Comparison of ENCODE assay signal across 8 mouse cellular contexts in genomic region chr9:65434140-65434539, GRCm38 (mm10). TPM values are rescaled to one million over a fixed set of nuclear protein-coding genes. Genes with fewer than 3 reads are reported as not detected.
DNase-seq lines count a peak whose midpoint lies in the region; ATAC-seq lines count a peak whose summit lies in the region.

No protein-coding gene starts in this region.

- intact Hi-C loops in heart, postnatal 14 days (cut with DNase I), result loop anchor here (5.0 kb wide), 1 partner anchor 122 kb away; no protein-coding TSS in a partner anchor
- intact Hi-C loops in heart, postnatal 25 days (cut with DNase I), result loop anchor here (10.0 kb wide), 1 partner anchor 151 kb away; the partner anchor contains the start of genes Pif1 and Plekho2

- ATAC-seq in granulocyte monocyte progenitor cell, adult 5-6 weeks (replicated peaks; ENCODE audit: poor library complexity, severe bottlenecking), result peak; percentile 49
- peak; percentile 39 for ATAC-seq in megakaryocyte, adult 5-6 weeks (ENCODE audit: poor library complexity, severe bottlenecking)

- DNase-seq in heart, postnatal 14 days, result peak; percentile 25 to 53
- no peak for DNase-seq in heart, postnatal 25 days (ENCODE audit: low spot score)
- peak; percentile 17 to 20 for DNase-seq in urinary bladder, postnatal 36 days (ENCODE audit: low spot score in 2 of 2)
- no peak for DNase-seq in urinary bladder, postnatal 10 days (ENCODE audit: low spot score)
- DNase-seq in c-Kit-positive CD71-positive TER-119-negative erythroid progenitor cells, embryonic 14.5 days (ENCODE audit: low read depth), result peak; percentile 56
- peak; percentile 33 to 73 for DNase-seq in thymus, postnatal 10 days (ENCODE audit: low spot score in 2 of 2)

RNA-seq across cellular contexts. Expression of gene Mtfmt, which starts 1.4 kb away (rescaled TPM):
- total RNA-seq in heart, postnatal 14 days (2021), result 1 to 10 TPM; 6.9 to 7.1 TPM
- total RNA-seq in heart, postnatal 25 days (2021), result 1 to 10 TPM; 5.7 to 6.4 TPM
- 17.9 and 35.8 TPM in 2 replicates for total RNA-seq in granulocyte monocyte progenitor cell, adult 5-6 weeks (2014; fragmentation: Nextera tagmentation)
- total RNA-seq in granulocyte monocyte progenitor cell, adult 5-6 weeks (2017), result 23.5 and 24.2 TPM in 2 replicates
- 12.2 and 20.5 TPM in 2 replicates for total RNA-seq in megakaryocyte, adult 5-6 weeks (2015)
- total RNA-seq in megakaryocyte, adult 5-6 weeks (2017), result 6.7 and 9.5 TPM in 2 replicates

RNA-seq across cellular contexts. Expression of gene Slc51b, which starts 11.4 kb away (rescaled TPM):
- not detected for total RNA-seq in heart, postnatal 14 days (2021)
- total RNA-seq in heart, postnatal 25 days (2021), result not detected
- not detected in 2 replicates for total RNA-seq in granulocyte monocyte progenitor cell, adult 5-6 weeks (2014; fragmentation: Nextera tagmentation)
- not detected in 2 replicates for total RNA-seq in granulocyte monocyte progenitor cell, adult 5-6 weeks (2017)
- not detected in 2 replicates for total RNA-seq in megakaryocyte, adult 5-6 weeks (2015)
- total RNA-seq in megakaryocyte, adult 5-6 weeks (2017), result not detected in 2 replicates

RNA-seq across cellular contexts. Expression of gene Spg21, which starts 26.6 kb away (rescaled TPM):
- total RNA-seq in heart, postnatal 14 days (2021), result 10 to 100 TPM; 14.7 to 16.0 TPM
- 10 to 100 TPM; 10.6 to 13.1 TPM for total RNA-seq in heart, postnatal 25 days (2021)
- total RNA-seq in granulocyte monocyte progenitor cell, adult 5-6 weeks (2014; fragmentation: Nextera tagmentation), result 81.6 and 82.9 TPM in 2 replicates
- total RNA-seq in granulocyte monocyte progenitor cell, adult 5-6 weeks (2017), result 70.2 and 82.2 TPM in 2 replicates
- total RNA-seq in megakaryocyte, adult 5-6 weeks (2015), result 80.8 and 81.1 TPM in 2 replicates
- 90.2 and 107 TPM in 2 replicates for total RNA-seq in megakaryocyte, adult 5-6 weeks (2017)

RNA-seq across cellular contexts. Expression of gene Rasl12, which starts 35.8 kb away (rescaled TPM):
- total RNA-seq in heart, postnatal 14 days (2021), result 10 to 100 TPM in 1 of 2 experiments, 1 to 10 TPM in 1; 9.7 to 11.6 TPM
- total RNA-seq in heart, postnatal 25 days (2021), result 1 to 10 TPM; 6.4 to 8.8 TPM
- 0.21 TPM in 1 of 2 replicates, not detected in the other for total RNA-seq in granulocyte monocyte progenitor cell, adult 5-6 weeks (2014; fragmentation: Nextera tagmentation)
- total RNA-seq in granulocyte monocyte progenitor cell, adult 5-6 weeks (2017), result not detected in 2 replicates
- 0.25 TPM in 1 of 2 replicates, not detected in the other for total RNA-seq in megakaryocyte, adult 5-6 weeks (2015)
- 0.07 and 0.41 TPM in 2 replicates for total RNA-seq in megakaryocyte, adult 5-6 weeks (2017)

RNA-seq across cellular contexts. Expression of gene Kbtbd13, which starts 42.7 kb away (rescaled TPM):
- total RNA-seq in heart, postnatal 14 days (2021), result 1 to 10 TPM; 1.2 to 1.4 TPM
- 1 to 10 TPM; 2.6 to 3.1 TPM for total RNA-seq in heart, postnatal 25 days (2021)
- 0.85 TPM in 1 of 2 replicates, not detected in the other for total RNA-seq in granulocyte monocyte progenitor cell, adult 5-6 weeks (2014; fragmentation: Nextera tagmentation)
- total RNA-seq in granulocyte monocyte progenitor cell, adult 5-6 weeks (2017), result 0.31 and 0.52 TPM in 2 replicates
- total RNA-seq in megakaryocyte, adult 5-6 weeks (2015), result not detected in 2 replicates
- not detected in 2 replicates for total RNA-seq in megakaryocyte, adult 5-6 weeks (2017)

Comparison
In these comparisons a context has a peak if more than half of its experiments do, and no peak if none do; other contexts are left out.
1. DNase-seq: peak in heart, postnatal 14 days (2 of 2), urinary bladder, postnatal 36 days (2 of 2), c-Kit-positive CD71-positive TER-119-negative erythroid progenitor cells, embryonic 14.5 days (single experiment) and thymus, postnatal 10 days (2 of 2); none in heart, postnatal 25 days (single experiment) and urinary bladder, postnatal 10 days (single experiment).
2. RNA of gene Spg21, which starts 26.6 kb away (total RNA-seq): 80.8 to 107 TPM in megakaryocyte, adult 5-6 weeks and 70.2 to 82.9 TPM in granulocyte monocyte progenitor cell, adult 5-6 weeks; 14.7 to 16.0 TPM in heart, postnatal 14 days and 10.6 to 13.1 TPM in heart, postnatal 25 days; every median in the first group is over 4 times any median in the second.